Mouse (Mus musculus): ENCODE measurements around the gene Rps15a. TPM values are rescaled to one million over a fixed set of nuclear protein-coding genes. Genes with fewer than 3 reads are reported as not detected.

The Rps15a gene
- polyA plus RNA-seq, 1 experiment = 2.2 TPM

- Histone ChIP-seq H3K4me1 (ENCODE audit: control insufficient read depth) (peaks cover 58% of the 10 kb centered on the region), H3K4me3 (replicated peaks) (no peak overlapping the region), H3K36me3 (ENCODE audit: control insufficient read depth) (peaks cover 57% of the 10 kb centered on the region), H3K9me3 (ENCODE audit: control insufficient read depth, low read length) (no peaks in the 10 kb centered on the region), H3K27me3 (ENCODE audit: control insufficient read depth) (no peaks in the 10 kb centered on the region)
- no peak for TF ChIP-seq GATA1 (IDR thresholded peaks at IDR 0.05; ENCODE audit: low read length)
- TF ChIP-seq TAL1 (IDR thresholded peaks at IDR 0.05; ENCODE audit: low read length) = no peak
Observed at GRCm38 (mm10) chr7:118103462-118104379, 12.3 kb downstream of the Rps15a start.

DNA sequence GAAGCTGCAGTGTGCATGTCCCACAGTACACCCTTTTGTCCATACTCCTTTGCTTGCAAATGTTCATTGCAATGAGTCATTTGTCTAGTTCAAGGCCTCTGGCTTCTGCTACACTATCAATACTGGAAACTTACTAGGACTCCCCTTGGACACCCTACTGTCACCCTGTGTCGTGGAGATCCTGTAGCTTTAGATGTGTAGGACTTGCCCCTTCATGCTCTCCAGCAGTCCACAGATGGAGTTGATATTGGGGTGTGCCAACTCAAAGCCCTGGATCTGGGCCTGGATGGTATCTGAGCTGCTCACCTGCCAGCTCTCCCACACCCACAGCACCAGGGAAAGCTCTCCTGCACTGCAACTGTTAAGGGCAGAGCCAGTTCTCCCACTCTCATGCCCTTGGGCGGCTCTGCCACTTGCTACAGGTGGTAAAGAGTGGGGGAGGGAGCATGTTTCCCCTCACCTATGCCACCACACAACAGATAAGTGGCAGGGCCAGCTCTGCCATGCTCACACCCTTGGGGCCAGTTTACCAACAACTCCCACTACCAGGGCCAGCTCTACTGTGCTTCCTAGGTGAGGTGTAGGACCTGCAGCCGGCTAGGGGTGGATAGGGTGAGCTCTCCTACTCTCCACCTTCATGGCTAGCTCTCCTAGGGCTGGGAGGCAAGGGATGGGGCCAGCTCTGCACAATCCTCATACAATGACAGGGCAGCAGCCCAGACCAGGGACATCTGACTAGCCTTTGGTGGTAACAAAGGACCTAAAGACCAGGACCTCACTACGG is 13.1 kb downstream of the Rps15a start:
- Histone ChIP-seq H3K4me1 (ENCODE audit: control insufficient read depth) (peaks cover 55% of the 10 kb centered on the region), H3K4me3 (replicated peaks) (no peak overlapping the region), H3K36me3 (ENCODE audit: control insufficient read depth) (peaks cover 49% of the 10 kb centered on the region), H3K9me3 (ENCODE audit: control insufficient read depth, low read length) (no peaks in the 10 kb centered on the region), H3K27me3 (ENCODE audit: control insufficient read depth) (no peaks in the 10 kb centered on the region)
- no peak for TF ChIP-seq TAL1 (IDR thresholded peaks at IDR 0.05; ENCODE audit: low read length)
- no peak for TF ChIP-seq GATA1 (IDR thresholded peaks at IDR 0.05; ENCODE audit: low read length)

DNA sequence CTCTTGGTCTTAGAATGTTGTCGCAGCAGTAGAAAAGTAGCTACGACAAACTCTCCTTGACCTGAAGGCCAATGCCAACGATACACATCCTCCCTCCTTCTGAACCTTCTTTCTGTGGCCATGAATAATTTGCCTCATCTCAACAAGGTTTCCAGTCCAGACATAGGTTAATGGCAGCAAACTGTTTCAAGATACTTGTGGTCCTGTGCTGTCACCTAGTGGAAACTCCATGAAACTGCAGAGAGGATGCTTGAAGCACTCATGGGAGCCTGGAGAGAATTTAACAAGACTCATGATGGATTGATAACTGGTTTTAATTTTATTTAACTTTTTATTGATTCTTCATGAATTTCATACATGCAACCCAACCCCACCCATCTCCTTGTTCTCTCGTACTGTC is 13.8 kb downstream of the Rps15a start:
- peaks cover 43% of the 10 kb centered on the region for H3K36me3 ChIP-seq (ENCODE audit: control insufficient read depth)
- TF ChIP-seq TAL1 (IDR thresholded peaks at IDR 0.05; ENCODE audit: low read length) (no peak), GATA1 (IDR thresholded peaks at IDR 0.05; ENCODE audit: low read length) (no peak)
- H3K27me3 ChIP-seq (ENCODE audit: control insufficient read depth) = no peaks in the 10 kb centered on the region
- H3K4me3 ChIP-seq (replicated peaks) = no peak overlapping the region
- H3K9me3 ChIP-seq (ENCODE audit: control insufficient read depth, low read length) = no peaks in the 10 kb centered on the region
- peaks cover 55% of the 10 kb centered on the region for H3K4me1 ChIP-seq (ENCODE audit: control insufficient read depth)

DNA sequence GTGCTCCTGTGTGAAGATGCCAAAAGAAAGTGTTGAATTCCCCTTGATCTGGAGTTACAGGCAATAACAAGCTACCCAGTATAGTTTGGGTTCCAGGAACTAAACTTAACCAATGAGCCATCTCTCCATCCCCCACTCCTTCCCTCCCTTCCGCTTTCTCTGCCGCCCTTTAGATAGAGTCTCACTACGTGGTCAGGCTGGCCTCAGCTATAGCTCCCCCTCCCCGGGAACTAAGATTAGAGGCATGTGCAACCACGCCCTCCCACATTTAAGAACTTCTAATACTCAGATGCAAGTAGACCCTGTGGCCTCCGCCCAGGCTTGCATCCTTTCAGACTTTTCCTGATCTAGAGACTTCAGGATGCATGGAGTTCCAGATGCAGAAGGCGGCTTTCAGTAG is 18.4 kb downstream of the Rps15a start:
- Histone ChIP-seq H3K9me3 (ENCODE audit: control insufficient read depth, low read length) (no peaks in the 10 kb centered on the region), H3K4me1 (ENCODE audit: control insufficient read depth) (peaks cover 12% of the 10 kb centered on the region), H3K4me3 (replicated peaks) (no peak overlapping the region), H3K27me3 (ENCODE audit: control insufficient read depth) (no peaks in the 10 kb centered on the region), H3K36me3 (ENCODE audit: control insufficient read depth) (no peaks in the 10 kb centered on the region; the same call in 1 of the 2 replicates)
- TF ChIP-seq TAL1 (IDR thresholded peaks at IDR 0.05; ENCODE audit: low read length) (no peak), GATA1 (IDR thresholded peaks at IDR 0.05; ENCODE audit: low read length) (no peak)

DNA sequence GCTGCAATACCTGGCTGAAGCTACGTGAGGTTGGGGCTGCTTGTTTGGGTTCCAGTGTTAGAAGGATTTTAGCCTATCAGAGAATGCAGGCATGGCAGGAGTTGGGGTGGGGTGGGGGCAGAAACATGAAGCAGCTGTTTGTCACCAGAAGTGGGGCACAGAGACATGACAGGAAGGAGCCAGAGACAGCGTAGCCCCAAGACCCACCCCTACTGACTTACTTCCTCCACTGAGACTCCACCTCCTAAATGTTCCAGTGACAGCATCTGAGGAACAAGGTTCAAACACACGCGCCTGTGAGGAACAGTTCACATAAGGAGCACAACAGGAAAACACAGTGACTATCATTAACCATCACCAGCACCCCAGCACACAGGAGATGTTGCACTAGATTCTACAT is 36.0 kb downstream of the Rps15a start:
- no peak overlapping the region for H3K4me3 ChIP-seq (replicated peaks)
- TF ChIP-seq GATA1 (IDR thresholded peaks at IDR 0.05; ENCODE audit: low read length) = no peak
- no peak for TF ChIP-seq TAL1 (IDR thresholded peaks at IDR 0.05; ENCODE audit: low read length)
- H3K36me3 ChIP-seq (ENCODE audit: control insufficient read depth) = no peaks in the 10 kb centered on the region
- H3K9me3 ChIP-seq (ENCODE audit: control insufficient read depth, low read length) = peaks cover 3% of the 10 kb centered on the region; the same call in 1 of the 2 replicates
- no peaks in the 10 kb centered on the region for H3K27me3 ChIP-seq (ENCODE audit: control insufficient read depth)
- H3K4me1 ChIP-seq (ENCODE audit: control insufficient read depth) = no peaks in the 10 kb centered on the region

GRCm38 (mm10) chr7:118079097-118079496 is 36.9 kb downstream of the Rps15a start:
- Histone ChIP-seq H3K27me3 (ENCODE audit: control insufficient read depth) (no peaks in the 10 kb centered on the region), H3K9me3 (ENCODE audit: control insufficient read depth, low read length) (peaks cover 3% of the 10 kb centered on the region; the same call in 1 of the 2 replicates), H3K4me1 (ENCODE audit: control insufficient read depth) (no peaks in the 10 kb centered on the region), H3K36me3 (ENCODE audit: control insufficient read depth) (no peaks in the 10 kb centered on the region), H3K4me3 (replicated peaks) (no peak overlapping the region)
- no peak for TF ChIP-seq TAL1 (IDR thresholded peaks at IDR 0.05; ENCODE audit: low read length)
- no peak for TF ChIP-seq GATA1 (IDR thresholded peaks at IDR 0.05; ENCODE audit: low read length)

DNA sequence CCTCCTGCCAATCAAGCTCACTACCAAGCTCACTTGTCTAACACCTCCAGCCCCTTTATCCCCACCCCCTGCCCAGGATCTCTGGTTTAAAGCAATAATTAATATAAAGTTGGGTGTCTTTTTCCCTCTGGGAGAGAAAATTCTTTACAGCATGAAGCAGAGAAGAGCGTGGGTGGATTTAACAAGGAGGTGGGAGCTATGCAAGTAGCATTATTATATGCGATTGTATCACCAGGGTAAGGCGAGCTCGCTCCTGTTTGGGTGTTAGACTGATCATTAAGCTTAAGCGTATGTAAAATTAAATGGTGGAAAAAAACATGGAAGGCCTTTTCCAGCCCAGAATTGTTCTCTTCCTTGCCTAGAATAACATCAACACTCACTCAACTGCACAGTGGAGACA is 48.7 kb downstream of the Rps15a start:
- H3K4me1 ChIP-seq (ENCODE audit: control insufficient read depth) = no peaks in the 10 kb centered on the region
- no peak for TF ChIP-seq TAL1 (IDR thresholded peaks at IDR 0.05; ENCODE audit: low read length)
- no peak for TF ChIP-seq GATA1 (IDR thresholded peaks at IDR 0.05; ENCODE audit: low read length)
- peaks cover 11% of the 10 kb centered on the region; the same call in 1 of the 2 replicates for H3K9me3 ChIP-seq (ENCODE audit: control insufficient read depth, low read length)
- H3K36me3 ChIP-seq (ENCODE audit: control insufficient read depth) = no peaks in the 10 kb centered on the region
- H3K27me3 ChIP-seq (ENCODE audit: control insufficient read depth) = no peaks in the 10 kb centered on the region
- H3K4me3 ChIP-seq (replicated peaks) = no peak overlapping the region

DNA sequence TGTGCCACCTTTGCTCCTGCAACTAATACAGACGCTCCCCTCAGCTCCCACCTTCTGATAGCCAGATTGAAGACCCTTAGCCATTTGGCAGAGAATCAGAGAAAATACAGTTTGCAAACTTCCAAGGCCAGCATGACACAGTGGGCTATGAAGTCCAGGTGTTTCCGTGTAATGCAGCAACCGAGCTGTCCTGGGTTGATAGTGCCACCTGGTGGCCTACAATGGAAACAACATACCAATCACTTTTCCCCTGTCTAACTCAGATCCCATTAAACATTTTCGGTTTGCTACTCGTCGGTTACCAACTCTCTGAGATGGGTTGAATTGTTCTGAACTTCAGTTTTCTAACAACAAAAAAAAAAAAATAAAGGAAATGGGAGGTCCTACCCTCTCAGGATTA is 59.7 kb downstream of the Rps15a start:
- H3K36me3 ChIP-seq (ENCODE audit: control insufficient read depth) = no peaks in the 10 kb centered on the region
- no peak overlapping the region for H3K4me3 ChIP-seq (replicated peaks)
- H3K9me3 ChIP-seq (ENCODE audit: control insufficient read depth, low read length) = peaks cover 38% of the 10 kb centered on the region
- TF ChIP-seq GATA1 (IDR thresholded peaks at IDR 0.05; ENCODE audit: low read length) = no peak
- no peak for TF ChIP-seq TAL1 (IDR thresholded peaks at IDR 0.05; ENCODE audit: low read length)
- no peaks in the 10 kb centered on the region for H3K4me1 ChIP-seq (ENCODE audit: control insufficient read depth)
- H3K27me3 ChIP-seq (ENCODE audit: control insufficient read depth) = no peaks in the 10 kb centered on the region

Other genes with a start within 250 kb of the Rps15a start
- 1.8 and 2.2 TPM in 2 replicates for gene Arl6ip1, start 13.5 kb upstream of the Rps15a start, polyA plus RNA-seq (2012)
- 0.52 and 0.62 TPM in 2 replicates for gene Smg1, start 127.5 kb upstream of the Rps15a start, polyA plus RNA-seq (2012)

Data from erythroblast, embryonic 14.5 days (primary cell).